Mouse (Mus musculus) cortical plate, adult 2 months (tissue): ENCODE data around the gene Ints7.

Experiments used
- CTCF ChIP-seq: fragments of 200-500 bp; IDR thresholded peaks from 2 replicates; pipeline ENCODE4 v1.5.1; 2011; ENCODE audit warnings: mild to moderate bottlenecking, control low read depth, low read length; ENCODE audit not compliant: insufficient read depth; ENCODE audit errors: extremely low read depth
- POLR2A ChIP-seq: fragments of 200-500 bp; IDR thresholded peaks from 2 replicates; pipeline ENCODE4 v1.6.1; 2011; ENCODE audit warnings: mild to moderate bottlenecking, low read length, control low read depth; ENCODE audit not compliant: insufficient read depth; ENCODE audit errors: extremely low read depth

GRCm38 (mm10) chr1:191634116-191634515, 58.7 kb downstream of the Ints7 start:
- TF ChIP-seq CTCF, result no peak
- TF ChIP-seq POLR2A, result no peak
